Mouse (Mus musculus) liver, embryonic 14.5 days (tissue): ENCODE results near the gene Rragd. TPM values are rescaled to one million over a fixed set of nuclear protein-coding genes. Genes with fewer than 3 reads are reported as not detected.
A peak's percentile ranks its signal among the peaks of the same experiment; 100 is the strongest.
"Not testable (repeated sequence)": the region's sequence is repeated elsewhere in the genome, so short reads cannot be mapped to it uniquely, and the experiment has no call there.

ENCODE experiments used
- ATAC-seq: fragments of 200-750 bp; cut with Nextera tagmentation; 2 replicates; pipeline ENCODE4 v1.8.0; 2017; ENCODE audit warnings: moderate number of reproducible peaks, mild to moderate bottlenecking, moderate library complexity; ENCODE audit not compliant: insufficient read depth
- DNase-seq, 3 experiments: peaks; one replicate each; pipeline ENCODE4 v3.0.0-alpha.2; 2012 to 2013; ENCODE audit warnings: low read depth in 3 of 3, low spot score in 3 of 3
- H3K27ac ChIP-seq: fragments of 300-500 bp; sonication (generic); 2 replicates; pipeline ENCODE4 v1.5.1; 2014; ENCODE audit warnings: moderate library complexity, mild to moderate bottlenecking, control low read depth, inconsistent platforms
- H3K27me3 ChIP-seq: fragments of 300-500 bp; sonication (generic); 2 replicates; pipeline ENCODE4 v1.6.1; 2014; ENCODE audit warnings: mild to moderate bottlenecking, low read length, moderate library complexity; ENCODE audit not compliant: control insufficient read depth, insufficient read depth
- H3K36me3 ChIP-seq: fragments of 300-500 bp; sonication (generic); replicated peaks from 2 replicates; pipeline ENCODE4 v1.6.1; 2014; ENCODE audit warnings: low read depth; ENCODE audit not compliant: control insufficient read depth, insufficient read depth
- H3K4me1 ChIP-seq, 2 experiments: fragments of 200-500 bp in 1 of 2; fragments of 300-500 bp in 1 of 2; sonication (generic) in 1 of 2; replicated peaks; 2 replicates each; pipeline ENCODE4 v1.6.1; 2012 to 2014; ENCODE audit warnings: antibody characterized with exemption in 1 of 2, inconsistent platforms in 1 of 2, low read length in 1 of 2; ENCODE audit not compliant: control insufficient read depth in 2 of 2, insufficient read depth in 2 of 2
- H3K4me2 ChIP-seq: fragments of 300-500 bp; sonication (generic); 2 replicates; pipeline ENCODE4 v1.6.1; 2014; ENCODE audit warnings: low read depth, mild to moderate bottlenecking, control low read depth, moderate library complexity
- H3K4me3 ChIP-seq, 2 experiments: fragments of 200-500 bp in 1 of 2; fragments of 300-500 bp in 1 of 2; sonication (generic) in 1 of 2; 2 replicates each; pipeline ENCODE4 v1.5.1; 2012 to 2014; ENCODE audit warnings: low read depth in 2 of 2, low read length in 2 of 2, mild to moderate bottlenecking in 2 of 2, control low read depth in 1 of 2, inconsistent platforms in 1 of 2, moderate library complexity in 1 of 2; ENCODE audit not compliant: insufficient read depth in 1 of 2
- H3K9ac ChIP-seq: fragments of 300-500 bp; sonication (generic); replicated peaks from 2 replicates; pipeline ENCODE4 v1.6.1; 2014; ENCODE audit warnings: mild to moderate bottlenecking, control low read depth, moderate library complexity
- H3K9me3 ChIP-seq: fragments of 300-500 bp; sonication (generic); 2 replicates; pipeline ENCODE4 v1.6.1; 2016; ENCODE audit warnings: low read length, mixed read lengths; ENCODE audit not compliant: control insufficient read depth
- CTCF ChIP-seq: IDR thresholded peaks from 2 replicates; pipeline ENCODE4 v1.5.1; 2016; ENCODE audit warnings: antibody characterized with exemption, low read depth, control low read depth
- EP300 ChIP-seq: IDR thresholded peaks from 2 replicates; pipeline ENCODE4 v1.6.1; 2016; ENCODE audit warnings: antibody characterized with exemption, low read depth
- WGBS: fragments of 180-500 bp; shearing (Covaris S2); extraction: QIAGEN DNeasy Blood & Tissue Kit; methylation state at CpG from one replicate; pipeline ENCODE4 v1.1.7; 2014; ENCODE audit not compliant: insufficient replicate concordance; 5-methylcytosine and 5-hydroxymethylcytosine counted together
- polyA plus RNA-seq, 2 experiments: library from polyadenylated mRNA; depleted of rRNA in 1 of 2; stranded (reverse) in 1 of 2; unstranded in 1 of 2; fragments of >200 nt; fragmentation: Nextera tagmentation in 1 of 2; extraction: Ambion mirVana in 1 of 2; gene quantifications; 2 replicates each; pipeline versions ENCODE4 v1.2.1 to v1.2.3; 2012 to 2014

Gene Rragd
- polyA plus RNA-seq, 2 experiments: 2.4 to 2.6 TPM

GRCm38 (mm10) chr4:32956423-32956822 lies 26.4 kb upstream of the Rragd start:
- DNase-seq (no peak), ATAC-seq (no peak)
- Histone ChIP-seq H3K27me3 (peaks cover 20% of the 10 kb centered on the region), H3K9ac (no peak overlapping the region), H3K4me2 (no peak overlapping the region), H3K9me3 (no peaks in the 10 kb centered on the region), H3K4me1 (peaks cover 2 to 3% of the 10 kb centered on the region in 2 experiments; a peak in 2 of 4 replicates), H3K27ac (no peak overlapping the region), H3K36me3 (no peaks in the 10 kb centered on the region), H3K4me3 (no peak overlapping the region)
- 33% methylated on average over 2 of the region's 2 CpGs for WGBS
- TF ChIP-seq CTCF: no peak
- TF ChIP-seq EP300: no peak

GRCm38 (mm10) chr4:32961394-32961793 lies 21.4 kb upstream of the Rragd start:
- no peak overlapping the region for H3K4me3 ChIP-seq
- H3K36me3 ChIP-seq: no peaks in the 10 kb centered on the region
- H3K27ac ChIP-seq: no peak overlapping the region
- H3K9me3 ChIP-seq: no peaks in the 10 kb centered on the region
- no peak overlapping the region for H3K9ac ChIP-seq
- H3K4me1 ChIP-seq: peaks cover 2 to 3% of the 10 kb centered on the region in 2 experiments; a peak in 2 of 4 replicates
- H3K27me3 ChIP-seq: no peaks in the 10 kb centered on the region
- no peak for ATAC-seq
- no peak overlapping the region for H3K4me2 ChIP-seq
- TF ChIP-seq CTCF (no peak), EP300 (no peak)
- DNase-seq: no peak
- WGBS: 63% methylated on average over 3 of the region's 3 CpGs

DNA sequence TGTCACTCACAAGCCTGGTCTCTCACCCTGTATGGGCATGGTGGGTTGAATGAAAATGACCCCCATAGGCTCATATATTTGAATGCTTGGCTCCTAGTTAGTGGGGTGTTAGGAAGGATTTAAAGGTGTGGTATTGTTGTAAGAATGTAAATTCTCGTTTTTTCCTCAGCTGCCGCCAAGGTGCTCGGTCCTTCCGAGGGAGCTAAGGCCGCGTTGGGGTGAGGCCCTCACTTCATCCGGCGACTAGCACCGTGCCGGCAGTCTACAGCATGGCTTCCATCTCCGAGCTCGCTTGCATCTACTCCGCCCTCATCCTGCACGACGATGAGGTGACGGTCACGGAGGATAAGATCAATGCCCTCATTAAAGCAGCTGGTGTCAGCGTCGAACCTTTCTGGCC lies 18.2 kb upstream of the Rragd start:
- H3K4me2 ChIP-seq, H3K27me3 ChIP-seq, H3K36me3 ChIP-seq, H3K4me3 ChIP-seq, H3K9ac ChIP-seq, H3K9me3 ChIP-seq, H3K27ac ChIP-seq, ATAC-seq, H3K4me1 ChIP-seq: not testable (repeated sequence)
- DNase-seq: peak in 1 of 3 experiments; percentile 41
- WGBS: 72% methylated on average over 19 of the region's 19 CpGs

DNA sequence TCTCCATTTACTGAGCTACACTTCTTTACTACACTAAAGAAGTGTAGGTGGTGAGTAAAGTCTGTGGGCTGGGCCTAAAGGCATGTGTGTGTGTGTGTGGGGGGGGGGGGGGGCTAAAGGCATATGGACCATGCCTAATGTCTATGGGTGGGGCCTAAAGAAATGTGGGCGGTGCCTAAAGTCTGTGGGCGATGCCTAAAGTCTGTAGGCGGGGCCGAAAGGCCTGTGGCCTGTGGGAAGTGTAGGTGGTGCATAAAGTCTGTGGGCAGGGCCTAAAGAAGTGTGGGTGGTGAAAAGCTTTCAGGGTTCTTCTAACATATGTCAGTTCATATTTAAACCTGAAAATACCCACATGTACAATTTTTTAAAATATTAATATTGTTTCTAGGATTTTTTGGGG lies 5.5 kb upstream of the Rragd start:
- no peak for TF ChIP-seq EP300
- no peak for TF ChIP-seq CTCF
- H3K36me3 ChIP-seq: no peaks in the 10 kb centered on the region
- no peak overlapping the region for H3K27ac ChIP-seq
- H3K9me3 ChIP-seq: no peaks in the 10 kb centered on the region
- DNase-seq: no peak
- H3K27me3 ChIP-seq: peaks cover 10% of the 10 kb centered on the region
- 62% methylated on average over 4 of the region's 4 CpGs for WGBS
- peaks cover 5 to 11% of the 10 kb centered on the region in 2 experiments; a peak in 3 of 4 replicates for H3K4me1 ChIP-seq
- no peak overlapping the region for H3K4me2 ChIP-seq
- H3K4me3 ChIP-seq: no peak overlapping the region
- H3K9ac ChIP-seq: no peak overlapping the region
- ATAC-seq: no peak

GRCm38 (mm10) chr4:32980061-32980460 lies 2.8 kb upstream of the Rragd start:
- Histone ChIP-seq H3K4me2 (no peak overlapping the region), H3K27ac (no peak overlapping the region), H3K9me3 (no peaks in the 10 kb centered on the region), H3K27me3 (peaks cover 37% of the 10 kb centered on the region), H3K36me3 (no peaks in the 10 kb centered on the region), H3K9ac (no peak overlapping the region), H3K4me3 (no peak overlapping the region), H3K4me1 (peaks cover 14 to 16% of the 10 kb centered on the region in 2 experiments)
- WGBS: 77% methylated on average over 3 of the region's 3 CpGs
- DNase-seq (no peak), ATAC-seq (no peak)
- no peak for TF ChIP-seq CTCF
- TF ChIP-seq EP300: no peak
